Mouse (Mus musculus): Measurements from ENCODE around the gene Ryr3.

The Ryr3 gene

GRCm38 (mm10) chr2:112669461-112669860 is 547.4 kb downstream of the Ryr3 start:
- DNase-seq (ENCODE audit: low read depth, low spot score) = no peak

DNA sequence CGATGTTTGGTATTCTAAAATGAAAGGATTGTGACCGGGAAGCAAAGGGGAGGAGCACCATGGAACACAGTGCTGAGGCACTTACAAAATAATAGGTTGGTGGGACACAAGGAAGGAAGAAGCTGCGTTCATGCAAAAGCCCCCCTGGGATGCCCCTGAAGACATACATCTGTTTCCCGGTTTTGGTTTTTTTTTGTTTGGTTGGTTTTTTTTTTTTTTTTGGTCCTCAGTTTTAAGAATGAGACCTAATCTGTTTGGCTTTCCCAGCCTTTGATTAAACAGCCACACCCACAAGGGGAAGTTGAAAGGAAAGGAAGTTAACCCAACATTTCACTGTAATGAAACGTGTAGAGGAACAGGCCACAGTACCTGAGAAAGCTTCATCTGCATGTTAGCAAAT is 560.8 kb downstream of the Ryr3 start:
- DNase-seq (ENCODE audit: low read depth, low spot score) = no peak

- no peak for DNase-seq (ENCODE audit: low read depth, low spot score)
These were observed 563.1 kb downstream of the Ryr3 start for GRCm38 (mm10) chr2:112653836-112654235.

GRCm38 (mm10) chr2:112637206-112637605 is 579.7 kb downstream of the Ryr3 start:
- no peak for DNase-seq (ENCODE audit: low read depth, low spot score)

DNA sequence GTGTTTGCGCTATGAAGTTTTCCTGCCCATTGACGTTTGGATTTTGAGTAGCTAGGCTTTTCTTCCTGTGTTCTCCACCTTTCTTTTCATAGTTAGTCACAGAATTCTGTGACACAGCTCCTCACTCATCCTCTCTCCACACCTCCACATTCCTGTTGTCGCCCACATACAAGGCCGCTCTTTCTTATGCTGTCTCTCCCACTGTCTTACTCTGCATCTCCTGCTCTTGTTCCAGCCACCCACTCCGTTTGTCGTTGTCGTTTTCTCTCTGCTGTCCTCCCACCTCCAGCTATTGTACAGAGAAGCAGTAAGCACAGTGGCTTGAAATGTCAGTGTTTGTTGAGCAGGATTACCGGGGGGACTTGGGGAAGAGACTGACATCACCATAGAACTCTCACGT is 584.4 kb downstream of the Ryr3 start:
- no peak for DNase-seq (ENCODE audit: low read depth, low spot score)

- no peak for DNase-seq (ENCODE audit: low read depth, low spot score)
These were observed 586.2 kb downstream of the Ryr3 start for GRCm38 (mm10) chr2:112630669-112631068.

DNA sequence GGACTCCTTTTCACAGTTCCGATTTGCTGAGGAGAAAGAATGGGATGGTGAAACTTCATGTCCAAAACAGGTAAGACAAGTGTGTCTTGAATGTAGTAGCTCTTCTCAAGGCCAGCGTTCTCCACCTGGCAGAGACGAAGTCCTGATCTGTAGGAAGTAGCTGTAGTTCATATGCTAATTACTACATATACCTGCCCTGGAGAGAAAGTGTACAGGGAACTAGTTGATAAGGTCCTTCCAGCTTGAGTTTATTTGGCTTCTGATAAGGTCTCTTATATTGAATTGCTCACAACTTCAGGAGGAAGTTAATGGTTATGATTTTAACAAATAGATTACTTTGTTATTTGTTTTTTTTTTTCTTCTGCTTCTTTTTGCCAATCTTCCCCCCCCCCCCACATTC is 591.7 kb downstream of the Ryr3 start:
- no peak for DNase-seq (ENCODE audit: low read depth, low spot score)

DNA sequence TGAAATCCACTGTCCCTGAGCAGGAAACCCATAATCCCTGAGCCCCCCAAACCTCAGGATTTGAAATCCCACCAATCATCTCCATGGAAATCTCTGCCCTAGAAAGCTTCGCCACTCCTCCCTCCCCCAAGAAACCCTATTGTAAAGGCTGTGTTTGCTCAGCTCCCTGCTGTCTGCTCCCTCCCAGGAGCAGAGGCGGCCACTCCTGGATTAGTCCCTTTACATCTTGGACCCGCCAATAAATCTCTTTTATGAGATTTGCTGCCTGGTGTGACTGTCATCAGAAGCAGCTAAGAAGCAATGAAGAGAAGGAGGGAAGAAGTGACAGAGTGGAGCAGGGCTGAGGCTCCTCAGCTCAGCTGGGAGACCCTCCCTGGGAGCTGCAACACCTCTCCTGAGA is 599.7 kb downstream of the Ryr3 start:
- DNase-seq (ENCODE audit: low read depth, low spot score) = peak; percentile 52

GRCm38 (mm10) chr2:112614375-112614774 is 602.5 kb downstream of the Ryr3 start:
- DNase-seq (ENCODE audit: low read depth, low spot score) = no peak

DNA sequence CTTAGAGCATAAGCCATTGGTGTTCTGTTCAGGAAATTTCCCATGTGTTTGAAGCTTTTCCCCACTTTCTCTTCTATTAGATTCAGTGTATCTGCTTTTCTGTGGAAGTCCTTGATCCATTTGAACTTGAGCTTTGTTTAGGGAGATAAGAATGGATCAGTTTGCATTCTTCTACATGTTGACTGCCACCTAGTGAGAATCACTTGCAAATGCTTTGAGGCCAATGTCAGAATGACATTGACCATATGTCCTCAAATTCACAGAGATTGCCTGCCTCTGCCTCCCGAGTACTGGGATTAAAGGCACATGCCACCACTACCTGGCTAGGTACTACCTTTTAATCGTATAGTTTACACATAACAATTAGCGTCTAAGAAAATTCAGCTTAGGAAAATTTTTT is 604.3 kb downstream of the Ryr3 start:
- DNase-seq (ENCODE audit: low read depth, low spot score) = no peak

GRCm38 (mm10) chr2:112606536-112606935 is 610.4 kb downstream of the Ryr3 start:
- no peak for DNase-seq (ENCODE audit: low read depth, low spot score)

DNA sequence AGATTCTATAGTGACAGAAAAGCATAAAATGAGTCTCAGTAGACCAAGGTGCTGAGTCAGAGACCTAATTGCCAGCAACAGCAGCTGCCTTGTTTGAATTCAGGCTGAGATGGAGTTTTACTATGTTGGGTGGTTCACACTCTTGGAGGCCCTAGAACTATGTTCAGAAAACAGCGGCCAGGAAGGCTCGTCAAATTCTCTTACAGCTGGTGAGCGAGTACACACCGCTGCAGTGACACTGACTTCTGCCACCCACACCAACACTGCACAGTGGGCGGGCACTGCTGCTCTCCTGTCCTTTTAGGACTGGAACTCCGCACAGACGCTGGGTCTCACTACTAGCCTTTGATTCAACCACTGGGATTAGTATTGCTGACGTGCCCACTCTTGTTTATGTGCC is 614.4 kb downstream of the Ryr3 start:
- no peak for DNase-seq (ENCODE audit: low read depth, low spot score)

GRCm38 (mm10) chr2:112600222-112600621 is 616.7 kb downstream of the Ryr3 start:
- no peak for DNase-seq (ENCODE audit: low read depth, low spot score)

DNA sequence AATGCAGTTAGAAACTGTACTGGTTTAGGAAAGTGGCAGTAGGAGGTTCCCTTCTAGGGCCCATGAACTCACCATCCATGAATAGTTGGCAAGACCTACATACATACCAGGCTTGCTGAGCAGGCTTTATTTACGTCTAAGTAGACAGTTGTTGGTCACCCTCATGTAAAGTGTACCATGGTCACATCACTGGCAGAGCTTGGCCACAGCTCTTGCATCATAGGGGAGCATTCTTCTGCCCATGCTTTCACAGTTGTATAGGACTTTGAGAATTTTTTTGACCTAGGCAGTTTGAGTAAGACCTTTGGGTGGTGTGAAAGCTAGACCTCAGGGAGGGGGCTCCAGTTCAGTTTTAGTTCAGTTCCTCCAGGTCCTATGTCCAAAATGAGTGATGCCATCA is 619.8 kb downstream of the Ryr3 start:
- DNase-seq (ENCODE audit: low read depth, low spot score) = no peak

GRCm38 (mm10) chr2:112596415-112596814 is 620.5 kb downstream of the Ryr3 start:
- DNase-seq (ENCODE audit: low read depth, low spot score) = no peak

DNA sequence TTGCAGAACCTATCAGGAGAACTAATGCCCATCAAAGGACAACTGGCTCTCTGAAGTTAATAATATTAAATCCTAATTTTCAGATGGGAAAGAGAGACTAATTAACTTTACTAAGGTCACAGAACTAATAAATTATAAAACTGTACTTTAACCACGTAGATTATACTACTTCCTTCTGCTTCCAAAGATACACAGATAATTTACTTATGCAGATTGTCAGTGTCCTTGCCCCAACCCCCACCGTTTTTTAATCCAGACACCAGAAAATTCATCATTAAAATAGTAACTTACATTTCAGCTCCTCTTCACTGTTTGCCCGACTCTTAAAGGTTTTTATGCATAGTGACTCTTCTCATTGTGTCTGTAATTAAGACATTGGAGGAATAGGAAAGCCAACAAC is 621.1 kb downstream of the Ryr3 start:
- DNase-seq (ENCODE audit: low read depth, low spot score) = no peak

DNA sequence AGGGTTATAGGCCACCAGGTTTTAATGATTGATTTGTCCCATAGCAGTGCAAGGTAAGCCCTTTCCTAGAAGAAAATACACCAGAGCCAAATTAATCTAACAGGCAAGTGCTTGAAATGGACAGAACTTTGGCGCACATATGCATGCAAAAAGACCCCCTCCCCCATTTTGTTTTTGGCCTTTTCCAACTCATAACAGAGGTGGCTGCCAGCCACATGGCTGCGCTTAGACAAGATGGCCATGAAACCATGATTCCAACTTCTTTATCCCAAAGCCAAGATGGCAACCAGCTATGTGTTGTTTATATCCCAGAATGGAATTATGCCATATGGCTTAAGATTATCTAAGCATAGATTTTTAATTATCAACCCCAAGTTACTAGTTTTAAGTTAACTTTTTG is 623.1 kb downstream of the Ryr3 start:
- no peak for DNase-seq (ENCODE audit: low read depth, low spot score)

DNA sequence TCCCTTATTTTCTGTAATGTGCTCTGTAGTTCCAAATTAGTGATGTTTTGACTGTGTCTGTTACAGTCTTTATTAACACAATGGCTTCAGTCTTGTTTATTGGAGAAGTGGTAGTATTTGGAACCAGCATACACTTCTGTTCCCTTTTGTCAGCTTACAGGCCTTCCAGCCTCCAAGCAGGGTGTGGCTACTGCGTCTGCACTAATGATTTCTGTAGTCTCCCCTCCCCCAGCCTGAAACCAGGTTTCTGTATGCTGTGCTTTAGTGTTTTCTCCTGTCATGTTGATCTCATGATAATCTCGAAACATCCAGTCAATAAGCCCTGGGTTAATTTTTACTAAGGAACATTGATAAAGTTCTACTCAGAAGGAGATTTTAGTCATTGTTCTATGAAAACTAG is 623.6 kb downstream of the Ryr3 start:
- DNase-seq (ENCODE audit: low read depth, low spot score) = no peak

DNA sequence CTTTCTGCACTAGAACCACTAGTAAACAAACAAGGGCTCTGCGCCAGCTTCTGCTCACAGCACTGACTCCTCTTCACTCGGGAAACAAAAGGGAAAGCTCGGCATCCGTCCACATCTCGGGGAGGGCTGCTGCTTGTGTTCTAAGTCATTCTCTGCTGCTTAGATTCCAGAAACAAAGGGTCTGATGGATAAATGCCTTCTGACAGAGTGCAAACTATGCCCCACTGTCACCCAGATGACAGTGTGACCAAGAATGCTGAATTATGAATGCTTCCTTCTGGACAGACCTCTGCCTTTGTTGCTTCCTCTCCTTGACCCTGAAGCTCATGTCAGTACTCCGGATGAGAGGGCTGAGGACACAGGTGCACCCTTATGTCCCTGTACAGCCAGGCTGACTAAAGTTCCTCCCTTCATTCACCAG is 625.4 kb downstream of the Ryr3 start:
- no peak for DNase-seq (ENCODE audit: low read depth, low spot score)

- DNase-seq (ENCODE audit: low read depth, low spot score) = no peak
These were observed 625.9 kb downstream of the Ryr3 start for GRCm38 (mm10) chr2:112590985-112591384.
